Mouse (Mus musculus) lung, adult 18-20 months (tissue): ENCODE data around the gene Mllt10.

Experiments used
- DNase-seq, 2 experiments: peaks; one replicate each; pipeline ENCODE4 v3.0.0; 2022; ENCODE audit warnings: mixed read lengths in 2 of 2

Gene Mllt10

GRCm38 (mm10) chr2:18055016-18055928 is at the start of gene Mllt10:
Gene Mllt10, plus strand, starts transcription at chr2:18055237.
- no peak for DNase-seq

- DNase-seq, result no peak
These were observed 43.8 kb upstream of the Mllt10 start for GRCm38 (mm10) chr2:18011226-18011625.

DNA sequence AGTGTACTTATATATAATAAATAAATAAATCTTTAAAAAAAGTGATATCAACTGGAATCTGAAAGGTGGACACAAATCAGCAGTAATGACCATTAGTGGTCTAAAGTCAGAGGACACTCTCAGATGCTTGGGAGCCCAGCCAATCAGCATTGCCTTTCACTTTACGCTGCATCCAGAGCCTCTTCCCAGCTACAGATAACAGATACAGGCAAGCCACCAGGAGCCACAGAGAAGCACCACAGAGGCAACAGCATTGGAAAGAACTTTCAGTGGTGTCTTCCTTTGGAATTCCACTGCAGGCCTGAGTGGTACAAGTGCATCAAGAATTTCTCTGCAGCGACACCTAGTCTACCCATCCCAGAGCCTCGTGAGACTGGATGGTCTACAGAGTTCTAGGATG is 42.2 kb upstream of the Mllt10 start:
- no peak for DNase-seq

DNA sequence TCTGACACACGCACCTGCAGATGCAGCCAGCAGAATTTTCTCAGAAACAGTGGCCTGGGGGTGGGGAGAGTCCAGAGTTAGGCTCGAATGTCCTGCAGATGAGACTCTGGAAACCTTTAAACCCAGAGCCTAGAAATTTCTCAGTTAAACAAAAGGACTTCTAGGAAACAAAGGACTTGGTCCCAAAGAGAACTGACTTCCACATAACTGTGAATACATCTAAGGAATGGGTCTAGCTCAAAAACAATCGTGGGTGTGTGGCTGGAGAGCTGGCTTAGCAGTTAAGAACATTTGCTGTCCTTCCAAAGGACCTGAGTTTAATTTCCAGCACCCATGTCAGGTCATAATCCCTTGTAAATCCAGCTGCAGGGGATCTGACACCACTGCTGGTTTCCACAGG is 39.5 kb upstream of the Mllt10 start:
- DNase-seq, result no peak

GRCm38 (mm10) chr2:18016639-18017038 is 38.4 kb upstream of the Mllt10 start:
- DNase-seq, result no peak

DNA sequence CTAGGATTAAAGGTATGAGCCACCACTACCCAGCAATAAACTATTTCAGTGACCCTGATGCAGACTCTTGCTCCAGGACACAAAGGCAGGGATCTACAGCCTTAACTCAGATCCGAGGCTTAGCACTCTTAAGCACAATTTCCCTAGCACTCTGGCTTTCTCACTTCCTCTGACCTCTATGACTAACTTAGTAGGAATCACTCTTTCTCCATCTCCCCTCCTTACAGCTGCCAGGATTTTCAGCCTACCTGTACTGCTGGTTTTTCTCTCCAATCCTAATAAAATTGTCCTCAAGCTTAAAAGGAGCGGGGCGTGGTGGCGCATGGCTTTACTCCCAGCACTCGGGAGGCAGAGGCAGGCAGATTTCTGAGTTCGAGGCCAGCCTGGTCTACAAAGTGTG is 37.7 kb upstream of the Mllt10 start:
- DNase-seq, result no peak

GRCm38 (mm10) chr2:18019122-18019521 is 35.9 kb upstream of the Mllt10 start:
- DNase-seq, result no peak

DNA sequence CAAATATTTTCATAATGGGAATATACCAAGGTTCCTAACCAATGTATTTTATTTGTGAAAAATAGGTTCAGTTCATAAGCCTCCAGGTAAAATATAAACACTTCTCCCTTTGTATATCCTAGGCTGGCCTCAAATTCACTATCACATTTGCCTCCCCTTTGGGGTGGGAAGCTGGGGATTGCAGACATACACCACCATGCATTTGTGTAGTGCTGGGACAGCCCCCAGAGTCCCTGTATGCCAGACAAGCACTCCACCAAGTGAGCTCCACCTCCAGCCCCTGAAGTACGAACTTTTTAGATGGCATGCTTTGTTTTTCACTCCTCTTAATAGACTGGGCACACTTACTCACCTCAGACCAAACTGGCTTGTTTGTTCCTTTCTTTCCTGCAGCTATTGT is 32.2 kb upstream of the Mllt10 start:
- no peak for DNase-seq

DNA sequence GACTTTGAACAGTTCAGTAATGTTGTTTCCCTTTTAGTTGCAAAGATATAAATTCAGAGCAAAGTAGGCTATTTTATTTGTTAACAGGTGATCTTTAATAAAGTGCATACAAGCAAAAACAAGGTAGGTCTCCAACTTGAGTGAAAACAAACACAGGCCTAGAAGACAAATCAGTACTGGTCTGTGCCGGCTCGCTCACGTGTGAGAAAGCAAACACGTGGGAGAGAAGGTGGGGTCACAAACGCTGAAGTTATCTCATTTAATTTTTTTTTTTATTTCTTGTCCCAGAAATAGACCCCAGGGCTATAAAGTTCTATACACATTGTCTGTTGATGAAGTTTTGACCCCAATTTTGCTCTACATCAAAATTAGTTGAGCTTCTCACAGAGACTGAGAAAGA is 29.9 kb upstream of the Mllt10 start:
- no peak for DNase-seq

- DNase-seq, result no peak
These were observed 29.3 kb upstream of the Mllt10 start for GRCm38 (mm10) chr2:18025781-18026115.

GRCm38 (mm10) chr2:18026116-18026947 is 28.7 kb upstream of the Mllt10 start:
- peak; percentile 63 to 70 for DNase-seq

GRCm38 (mm10) chr2:18027448-18028139 is 27.4 kb upstream of the Mllt10 start:
- DNase-seq, result peak; percentile 95 to 97

GRCm38 (mm10) chr2:18028140-18029021 is 26.7 kb upstream of the Mllt10 start:
- peak; percentile 96 for DNase-seq

DNA sequence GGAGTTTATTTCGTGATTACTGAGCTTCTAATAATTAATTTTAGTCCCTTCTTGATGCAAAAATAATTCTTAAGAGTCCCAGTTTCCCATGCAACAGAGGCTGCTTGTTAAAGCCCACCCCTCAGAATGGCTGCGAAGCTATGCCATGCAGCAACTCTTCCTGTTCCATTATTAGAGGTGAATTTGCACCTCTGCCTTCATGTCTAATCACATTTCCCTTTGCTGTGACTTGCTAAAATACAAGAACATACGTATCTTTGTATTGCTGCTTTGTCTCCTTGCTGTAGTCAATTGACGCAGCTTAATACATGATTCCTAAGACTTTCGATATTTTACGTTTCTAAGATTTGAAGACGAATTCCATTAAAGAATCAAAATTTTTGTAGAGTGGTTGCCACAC is 25.4 kb upstream of the Mllt10 start:
- no peak for DNase-seq

- DNase-seq, result no peak
These were observed 24.5 kb upstream of the Mllt10 start for GRCm38 (mm10) chr2:18030581-18030980.

GRCm38 (mm10) chr2:18031271-18031821 is 23.7 kb upstream of the Mllt10 start:
- DNase-seq, result no peak

DNA sequence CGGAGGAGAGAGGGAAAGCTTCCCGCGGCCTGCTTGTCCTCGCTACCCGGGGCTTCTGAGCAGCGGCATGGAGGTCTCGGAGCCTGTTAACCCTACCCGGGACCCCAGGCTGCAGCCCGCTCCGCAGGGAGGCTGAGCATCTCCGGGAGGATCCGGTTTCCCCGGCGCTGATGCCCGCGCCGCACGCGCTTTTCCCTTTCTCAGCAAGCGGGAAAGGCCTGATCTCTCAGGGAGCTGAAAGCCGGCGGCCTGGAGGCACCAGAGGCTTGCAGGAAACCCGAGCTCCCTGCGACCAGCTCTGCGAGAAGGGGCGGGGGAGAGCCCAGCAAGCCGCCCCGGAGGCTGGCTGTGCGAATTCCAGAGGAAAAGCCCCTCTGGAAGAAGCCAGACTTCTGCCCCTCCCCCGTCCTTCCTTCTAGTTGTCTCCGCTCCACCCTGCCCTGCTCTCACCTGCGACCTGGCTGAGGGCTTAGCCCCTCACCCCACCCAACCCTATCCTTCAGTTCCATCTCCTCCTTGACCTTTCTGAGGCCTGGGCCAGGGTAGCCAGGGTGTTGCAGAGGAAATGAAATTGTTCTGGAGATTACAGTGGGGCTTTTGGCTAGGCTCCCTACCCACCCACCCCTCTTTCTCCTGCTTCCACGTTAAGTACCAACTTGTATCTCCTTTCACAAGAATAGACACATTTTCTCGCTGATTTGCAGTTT is 23.1 kb upstream of the Mllt10 start:
- DNase-seq, result no peak

GRCm38 (mm10) chr2:18032538-18032895 is 22.5 kb upstream of the Mllt10 start:
- no peak for DNase-seq

DNA sequence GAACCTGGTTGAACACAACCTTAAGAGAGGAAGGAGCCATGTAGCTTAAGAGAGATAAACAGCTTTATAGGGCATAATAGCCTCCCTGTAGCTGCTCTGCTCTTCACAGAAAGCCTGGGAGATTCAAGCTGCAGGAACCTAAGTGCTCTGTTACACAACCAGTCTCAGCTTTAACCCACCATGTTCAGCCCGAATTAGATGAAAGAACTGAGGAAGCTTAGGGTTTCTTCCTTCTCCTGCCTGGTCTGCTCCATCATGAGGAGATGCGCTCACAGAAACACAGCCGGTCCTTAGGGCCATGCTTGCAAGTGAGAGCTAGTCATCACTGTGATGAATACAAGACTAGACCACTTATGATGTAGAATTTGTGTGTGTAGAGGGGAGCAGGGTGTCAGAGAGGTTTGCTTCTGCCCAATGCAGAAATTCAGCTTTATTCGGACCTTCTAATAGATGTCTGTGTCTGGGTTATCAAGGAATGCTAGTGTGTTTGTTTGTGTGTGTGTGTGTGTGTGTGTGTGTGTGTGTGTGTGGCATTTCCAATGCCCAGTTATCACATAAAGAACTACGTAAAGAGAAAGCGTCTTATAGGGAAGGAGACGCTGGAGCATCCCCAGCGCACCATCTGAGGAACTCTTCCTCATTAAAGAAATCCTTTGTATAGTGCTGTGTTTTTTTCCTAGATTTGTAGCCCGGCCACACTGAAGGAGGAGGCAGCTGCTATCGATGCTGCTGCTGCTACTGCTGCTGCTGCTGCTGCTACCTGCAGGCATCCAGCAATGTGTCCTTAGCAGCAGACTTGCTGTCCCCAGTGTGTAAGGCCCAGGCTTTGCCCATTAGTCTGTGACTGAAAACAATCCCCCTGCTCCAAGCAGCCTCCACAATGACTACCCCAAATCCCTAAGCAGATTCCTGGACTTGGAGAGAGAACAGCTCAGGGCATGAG is 21.6 kb upstream of the Mllt10 start:
- no peak for DNase-seq
